Mouse (Mus musculus) midbrain, embryonic 13.5 days (tissue): Measurements from ENCODE around the gene Syne3. TPM values are rescaled to one million over a fixed set of nuclear protein-coding genes. Genes with fewer than 3 reads are reported as not detected.

Experiments used
- ATAC-seq: fragments of 200-750 bp; cut with Nextera tagmentation; 2 replicates; pipeline ENCODE4 v1.8.0; 2017; ENCODE audit warnings: mild to moderate bottlenecking, moderate TSS enrichment, moderate library complexity
- H3K27ac ChIP-seq: fragments of 300-500 bp; sonication (generic); 2 replicates; pipeline ENCODE4 v1.5.1; 2015; ENCODE audit warnings: inconsistent platforms, mild to moderate bottlenecking, moderate library complexity
- H3K27me3 ChIP-seq: fragments of 300-500 bp; sonication (generic); 2 replicates; pipeline ENCODE4 v1.6.1; 2015; ENCODE audit warnings: mild to moderate bottlenecking, inconsistent platforms
- H3K36me3 ChIP-seq: fragments of 300-500 bp; sonication (generic); 2 replicates; pipeline ENCODE4 v1.6.1; 2015; ENCODE audit warnings: mild to moderate bottlenecking, inconsistent platforms
- H3K4me1 ChIP-seq: fragments of 300-500 bp; sonication (generic); replicated peaks from 2 replicates; pipeline ENCODE4 v1.6.1; 2015; ENCODE audit warnings: inconsistent platforms
- H3K4me2 ChIP-seq: fragments of 300-500 bp; sonication (generic); replicated peaks from 2 replicates; pipeline ENCODE4 v1.6.1; 2015; ENCODE audit warnings: moderate library complexity, mild to moderate bottlenecking, inconsistent platforms
- H3K4me3 ChIP-seq: fragments of 300-500 bp; sonication (generic); replicated peaks from 2 replicates; pipeline ENCODE4 v1.5.1; 2015; ENCODE audit warnings: mild to moderate bottlenecking, inconsistent platforms
- H3K9ac ChIP-seq: fragments of 300-500 bp; sonication (generic); replicated peaks from 2 replicates; pipeline ENCODE4 v1.6.1; 2015; ENCODE audit warnings: mild to moderate bottlenecking, inconsistent platforms
- H3K9me3 ChIP-seq: fragments of 300-500 bp; sonication (generic); 2 replicates; pipeline ENCODE4 v1.6.1; 2016; ENCODE audit warnings: mild to moderate bottlenecking, inconsistent platforms
- WGBS: fragments of 180-500 bp; shearing (Covaris S2); methylation state at CpG from one replicate; pipeline ENCODE4 v1.1.7; 2015; 5-methylcytosine and 5-hydroxymethylcytosine counted together
- polyA plus RNA-seq: library from polyadenylated mRNA; unstranded; fragments of >200 nt; fragmentation: Nextera tagmentation; extraction: Ambion mirVana; gene quantifications from 2 replicates; pipeline ENCODE4 v1.2.1, GENCODE M21; 2015

Gene Syne3
- polyA plus RNA-seq, 1 experiment from 2014 or later = 0.17 TPM

DNA sequence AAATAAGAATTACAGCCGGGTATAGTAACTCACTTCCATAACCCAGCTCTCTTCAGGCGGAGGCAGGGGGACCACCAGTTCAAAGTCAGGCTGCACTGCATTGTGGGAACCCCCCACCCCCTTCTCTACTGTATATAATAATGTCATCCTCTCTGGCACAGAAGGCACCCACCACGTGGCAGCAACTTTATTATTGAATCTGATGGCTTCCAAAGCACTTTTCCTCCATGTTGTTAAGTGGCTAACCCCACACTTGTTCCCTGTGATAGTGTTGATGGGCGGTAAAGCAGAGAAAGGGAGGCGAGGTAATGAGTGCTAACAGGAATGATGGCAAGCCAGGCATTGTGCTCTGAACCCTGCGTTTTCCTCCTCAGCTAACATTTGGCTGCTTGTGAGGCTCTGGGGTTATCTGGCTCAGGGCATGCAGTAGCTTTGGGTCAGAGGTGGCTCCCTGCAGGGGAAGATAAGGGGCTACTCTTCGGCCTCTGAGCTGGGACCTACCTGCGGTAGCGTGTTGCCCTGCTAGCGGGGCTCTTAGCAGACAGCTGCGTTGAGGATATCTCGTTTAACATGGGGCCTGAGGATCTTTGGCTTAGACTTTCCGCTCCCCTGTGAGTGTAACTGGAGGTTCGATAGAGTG is 24.6 kb upstream of the Syne3 start:
- Histone ChIP-seq H3K9me3 (no peaks in the 10 kb centered on the region), H3K4me2 (peak overlapping the region; percentile 91), H3K4me3 (peak overlapping the region; percentile 74; the same call in 1 of the 2 replicates), H3K27ac (no peak overlapping the region), H3K36me3 (peaks cover 16% of the 10 kb centered on the region), H3K9ac (peak overlapping the region; percentile 89), H3K4me1 (peaks cover 46% of the 10 kb centered on the region), H3K27me3 (no peaks in the 10 kb centered on the region)
- WGBS = 74% methylated on average over 14 of the region's 14 CpGs
- ATAC-seq = no peak

DNA sequence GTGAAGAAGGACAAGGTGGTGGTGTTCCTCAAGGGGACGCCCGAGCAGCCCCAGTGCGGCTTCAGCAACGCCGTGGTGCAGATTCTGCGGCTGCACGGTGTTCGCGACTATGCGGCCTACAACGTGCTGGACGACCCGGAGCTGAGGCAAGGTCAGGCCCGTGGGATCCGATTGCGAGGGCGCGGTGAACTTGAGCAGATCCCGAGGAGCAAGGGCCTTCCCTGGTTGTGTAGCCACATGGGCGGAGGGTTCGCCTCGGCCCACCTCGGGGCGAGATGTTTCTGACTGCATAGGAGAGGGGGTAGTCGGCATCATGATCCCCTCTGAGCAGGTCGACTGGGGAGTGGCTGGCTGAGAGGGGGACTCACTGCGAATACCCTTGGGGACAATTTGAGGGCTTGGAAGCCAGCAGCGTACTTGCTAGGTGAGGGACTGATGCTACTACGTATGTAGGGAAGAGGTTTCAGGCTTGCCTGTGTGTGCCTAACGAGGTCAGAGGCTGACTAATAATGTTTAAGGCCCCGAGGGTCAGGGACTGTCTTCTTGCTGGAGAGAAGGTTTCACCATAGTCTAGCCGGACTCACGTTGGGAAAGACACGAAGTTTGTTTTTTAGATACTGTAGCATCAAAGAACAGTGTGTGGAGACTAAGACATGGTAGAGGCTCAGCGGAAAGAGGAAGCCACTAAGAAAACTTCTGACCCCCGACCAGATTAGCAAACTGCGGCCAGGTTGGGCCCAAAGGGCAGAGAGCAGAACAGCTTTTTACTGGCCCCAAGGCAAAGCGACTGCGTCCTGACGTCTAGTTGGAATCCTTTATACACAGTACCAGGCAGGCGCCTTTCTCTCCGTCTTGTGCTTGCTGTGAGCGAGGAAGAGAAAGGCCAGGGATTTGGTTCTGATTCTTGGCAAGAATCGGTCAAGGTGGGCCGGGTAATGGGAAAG is 23.5 kb upstream of the Syne3 start:
- peak; percentile 62 for ATAC-seq
- peaks cover 24% of the 10 kb centered on the region for H3K36me3 ChIP-seq
- peak overlapping the region; percentile 74 for H3K4me3 ChIP-seq
- peaks cover 46% of the 10 kb centered on the region for H3K4me1 ChIP-seq
- peak overlapping the region; percentile 91 for H3K4me2 ChIP-seq
- no peaks in the 10 kb centered on the region for H3K9me3 ChIP-seq
- WGBS = 4% methylated on average over 45 of the region's 45 CpGs
- H3K27me3 ChIP-seq = no peaks in the 10 kb centered on the region
- H3K9ac ChIP-seq = peak overlapping the region; percentile 89
- H3K27ac ChIP-seq = peak overlapping the region; percentile 84

DNA sequence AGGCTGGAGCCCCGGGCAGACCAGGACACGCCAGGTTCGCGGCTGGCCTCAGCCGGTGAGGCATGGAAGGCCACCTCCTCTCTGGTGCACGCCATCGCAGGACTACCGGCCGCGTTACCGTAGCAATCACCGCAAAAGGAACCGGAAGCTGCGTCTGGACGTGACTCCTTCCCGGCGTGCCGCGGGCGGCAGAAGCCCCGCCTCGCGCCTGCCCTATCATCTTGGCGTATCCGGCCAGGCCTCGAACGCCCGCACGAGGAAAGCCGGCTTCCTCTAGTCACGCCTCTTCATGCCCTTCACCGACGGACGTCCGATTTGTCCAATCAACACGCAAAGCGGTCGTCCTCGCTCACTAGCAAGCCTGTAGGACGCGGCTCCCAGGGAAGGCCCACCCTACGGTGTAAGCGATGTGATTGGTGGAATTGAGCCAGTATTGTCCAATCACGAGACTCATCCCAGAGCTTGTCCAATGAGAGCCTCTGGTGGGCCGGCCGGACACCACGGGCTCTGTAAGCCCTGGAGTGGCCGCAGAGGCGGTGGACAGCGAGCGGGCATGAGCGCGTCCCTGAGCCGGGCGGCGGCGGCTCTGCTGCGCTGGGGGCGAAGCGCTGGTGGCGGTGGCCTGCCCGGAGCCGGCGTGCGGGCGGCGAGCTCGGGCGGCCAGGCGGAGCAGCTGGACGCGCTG is 22.7 kb upstream of the Syne3 start, which contains the start of gene Glrx5:
TSS of gene Glrx5 (plus strand) at position 542 of the 685 bp plus-strand sequence.
- H3K36me3 ChIP-seq = peaks cover 24% of the 10 kb centered on the region
- under 1% methylated on average over 72 of the region's 72 CpGs for WGBS
- peaks cover 46% of the 10 kb centered on the region for H3K4me1 ChIP-seq

DNA sequence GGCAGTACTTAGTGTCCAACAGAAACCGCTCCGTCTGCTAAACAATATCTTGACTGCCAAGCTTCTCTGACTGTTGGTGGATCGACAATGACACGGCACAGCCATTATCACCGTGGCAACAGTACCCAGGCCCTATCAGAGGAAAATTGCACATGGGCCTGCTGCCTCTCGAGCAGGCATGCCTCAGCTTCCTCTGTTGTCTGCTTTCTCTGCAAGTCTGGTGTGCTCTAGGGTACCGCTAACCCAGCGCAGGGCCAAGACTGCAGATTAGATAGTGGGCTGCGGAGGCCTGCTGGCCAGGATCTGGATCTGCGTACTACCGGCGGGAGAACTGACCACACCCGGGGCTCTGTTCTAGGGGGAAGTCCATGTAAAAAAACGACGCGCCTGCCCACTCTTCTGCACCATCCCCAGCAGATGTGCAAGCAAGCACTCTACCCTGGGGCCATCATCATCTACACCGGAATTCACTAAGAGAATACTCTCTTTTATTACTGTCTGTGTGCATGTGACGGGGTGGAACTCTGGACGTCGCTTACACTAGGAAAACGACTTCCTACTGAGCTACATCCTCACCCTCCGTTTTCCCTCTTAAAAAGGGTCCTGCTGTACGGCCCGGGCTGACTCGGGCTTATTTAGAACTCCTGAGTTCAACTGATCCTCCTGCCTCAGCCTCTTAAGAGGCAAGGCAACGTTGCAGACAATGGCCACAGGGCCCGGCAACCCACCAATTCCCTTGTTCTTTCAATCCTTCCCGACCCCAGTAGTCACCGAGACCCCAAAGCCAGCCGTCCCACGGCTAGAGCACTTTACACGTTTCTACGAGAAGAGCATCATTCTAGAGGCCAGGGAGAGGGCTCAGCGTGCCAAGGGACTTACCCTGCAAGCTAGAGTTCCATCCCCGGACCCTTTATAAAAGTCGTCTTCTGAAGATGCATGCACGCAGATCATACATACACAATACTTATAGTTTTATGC is 21.8 kb upstream of the Syne3 start:
- H3K4me3 ChIP-seq = peak overlapping the region; percentile 74
- WGBS = 7% methylated on average over 37 of the region's 37 CpGs
- no peaks in the 10 kb centered on the region for H3K27me3 ChIP-seq
- H3K27ac ChIP-seq = peak overlapping the region; percentile 70
- H3K9me3 ChIP-seq = no peaks in the 10 kb centered on the region
- peak overlapping the region; percentile 80 for H3K9ac ChIP-seq
- H3K4me2 ChIP-seq = peak overlapping the region; percentile 87
- H3K36me3 ChIP-seq = peaks cover 20% of the 10 kb centered on the region
- ATAC-seq = no peak
- peaks cover 41% of the 10 kb centered on the region for H3K4me1 ChIP-seq

More for the DNA sequence above, 22.7 kb upstream of the Syne3 start, which contains the start of gene Glrx5:
- H3K9me3 ChIP-seq = no peaks in the 10 kb centered on the region
- H3K27ac ChIP-seq = peak within 1 kb of the TSS; percentile 84
- peak; percentile 99 for ATAC-seq
- H3K27me3 ChIP-seq = no peaks in the 10 kb centered on the region
- peak within 1 kb of the TSS; percentile 89 for H3K9ac ChIP-seq
- H3K4me2 ChIP-seq = peak within 1 kb of the TSS; percentile 91
- peak within 1 kb of the TSS; percentile 74 for H3K4me3 ChIP-seq

DNA sequence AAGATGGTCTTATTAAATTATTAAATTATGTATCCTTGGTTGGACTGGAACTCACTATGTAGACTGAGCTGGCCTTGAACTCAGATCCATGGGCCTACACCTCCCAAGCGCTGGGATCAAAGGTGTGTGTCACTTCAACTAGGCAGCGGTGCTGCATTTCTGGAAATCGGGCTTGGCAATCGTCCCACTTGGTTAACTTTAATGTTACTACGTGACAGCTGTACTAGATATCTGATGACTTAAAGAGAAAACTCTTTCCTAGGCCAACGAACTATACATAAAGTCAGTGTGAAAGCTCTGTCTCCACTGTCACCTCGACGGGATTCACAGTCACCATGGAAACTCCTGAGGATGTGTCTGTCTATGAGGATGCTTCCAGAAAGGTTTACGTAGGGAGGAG is 20.3 kb upstream of the Syne3 start:
- Histone ChIP-seq H3K9me3 (no peaks in the 10 kb centered on the region), H3K4me3 (no peak overlapping the region), H3K4me1 (peaks cover 36% of the 10 kb centered on the region), H3K9ac (no peak overlapping the region), H3K36me3 (peaks cover 20% of the 10 kb centered on the region), H3K27me3 (no peaks in the 10 kb centered on the region), H3K27ac (no peak overlapping the region), H3K4me2 (no peak overlapping the region)
- ATAC-seq = no peak
- 87% methylated on average over 9 of the region's 9 CpGs for WGBS

DNA sequence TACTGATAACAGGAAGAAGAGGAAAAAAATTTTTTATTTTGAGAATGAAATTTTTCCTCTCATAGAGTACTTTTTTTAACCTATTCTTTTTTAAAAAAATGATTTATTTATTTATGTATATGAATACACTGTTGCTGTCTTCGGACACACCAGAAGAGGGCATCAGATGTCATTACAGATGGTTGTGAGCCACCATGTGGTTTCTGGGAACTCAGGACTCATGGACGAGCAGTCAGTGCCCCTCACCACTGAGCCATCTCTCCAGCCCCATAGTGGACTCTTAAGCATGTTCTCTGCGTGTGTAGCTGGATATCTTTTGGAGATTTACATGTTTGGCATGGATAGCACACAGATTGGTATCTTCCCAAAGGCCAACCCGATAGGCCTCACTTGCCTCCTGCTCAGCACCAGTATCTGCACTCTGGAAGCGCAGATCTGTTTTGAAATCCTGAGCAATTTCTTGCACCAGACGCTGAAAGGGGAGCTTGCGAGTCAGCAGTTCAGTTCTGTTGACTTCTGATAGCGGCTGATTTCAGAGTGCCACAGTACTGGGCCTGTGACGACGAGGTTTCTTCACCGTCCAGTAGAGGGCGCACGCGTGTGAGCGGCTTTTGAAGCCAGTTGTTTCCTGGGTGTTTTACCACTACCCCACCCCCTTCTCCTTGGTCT is 17.8 kb upstream of the Syne3 start:
- H3K9ac ChIP-seq = no peak overlapping the region
- ATAC-seq = no peak
- H3K36me3 ChIP-seq = peaks cover 24% of the 10 kb centered on the region
- peaks cover 15% of the 10 kb centered on the region for H3K9me3 ChIP-seq
- no peak overlapping the region for H3K4me3 ChIP-seq
- H3K4me1 ChIP-seq = peaks cover 16% of the 10 kb centered on the region
- no peak overlapping the region for H3K27ac ChIP-seq
- no peak overlapping the region for H3K4me2 ChIP-seq
- 32% methylated on average over 15 of the region's 15 CpGs for WGBS
- no peaks in the 10 kb centered on the region for H3K27me3 ChIP-seq

DNA sequence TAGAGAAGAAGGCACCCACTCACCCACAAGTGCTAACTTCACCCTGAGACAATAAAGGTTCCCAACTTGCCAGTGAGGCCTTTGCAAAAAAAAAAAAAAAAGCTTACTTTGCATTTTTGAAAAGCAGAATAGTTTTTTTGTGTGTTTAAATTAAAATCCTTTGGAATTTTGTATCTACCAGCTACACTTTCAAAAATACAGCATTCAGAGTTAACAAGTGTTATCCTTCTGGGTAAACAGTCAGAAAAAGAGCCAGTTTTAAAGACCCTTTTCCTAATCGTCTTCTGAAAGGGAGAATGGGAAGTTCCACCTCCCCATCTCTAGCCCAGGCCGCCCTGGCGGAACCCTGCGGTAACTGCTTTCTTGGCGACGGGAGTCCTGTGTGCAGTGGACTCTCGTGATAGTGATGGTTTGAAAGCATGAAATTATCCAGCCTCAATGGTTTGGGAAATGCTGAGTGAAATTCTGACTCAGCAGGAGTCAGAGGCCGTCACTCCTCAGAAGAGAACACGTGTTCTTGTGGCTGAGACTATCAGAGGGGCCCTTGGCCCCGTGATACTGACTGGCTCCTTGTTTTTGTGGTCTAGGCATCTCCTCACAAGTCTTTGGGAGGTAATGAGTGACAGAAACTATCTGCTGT is 16.5 kb upstream of the Syne3 start:
- Histone ChIP-seq H3K4me3 (no peak overlapping the region), H3K9me3 (peaks cover 15% of the 10 kb centered on the region), H3K36me3 (peaks cover 24% of the 10 kb centered on the region), H3K27ac (no peak overlapping the region), H3K4me1 (peaks cover 11% of the 10 kb centered on the region), H3K4me2 (no peak overlapping the region), H3K9ac (no peak overlapping the region), H3K27me3 (no peaks in the 10 kb centered on the region)
- no peak for ATAC-seq
- 52% methylated on average over 10 of the region's 10 CpGs for WGBS

DNA sequence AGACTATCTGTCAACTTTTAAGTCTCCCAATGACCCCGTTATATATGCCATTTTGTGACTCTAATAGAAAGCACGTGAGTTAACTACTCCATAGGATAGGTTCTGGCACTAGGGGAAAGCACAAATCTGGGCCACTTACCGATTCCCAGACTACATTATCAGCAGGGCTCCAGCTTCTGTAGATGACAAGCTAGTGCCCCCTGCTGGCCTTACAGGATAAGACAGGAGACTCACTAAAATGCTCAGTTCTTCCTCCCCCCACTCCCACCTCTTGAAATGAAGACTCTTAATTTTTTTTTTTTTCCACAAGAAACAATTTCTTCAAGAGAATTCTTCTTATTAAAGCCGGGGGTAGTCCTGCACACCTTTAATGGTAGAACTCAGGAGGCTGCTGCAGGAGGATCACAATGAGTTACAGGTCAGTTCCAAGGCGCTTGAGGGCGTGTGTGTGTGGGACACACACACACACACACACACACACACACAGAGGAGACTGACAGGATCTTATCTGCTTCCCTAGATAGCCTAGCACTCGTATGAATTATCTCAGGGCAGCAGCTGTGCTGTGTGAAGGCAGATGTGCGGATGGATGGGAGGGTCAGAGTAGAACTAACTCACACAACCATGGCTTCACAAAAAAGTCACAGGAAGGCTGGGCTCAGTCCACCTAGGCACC is 15.8 kb upstream of the Syne3 start:
- Histone ChIP-seq H3K4me3 (no peak overlapping the region), H3K36me3 (peaks cover 23% of the 10 kb centered on the region), H3K27me3 (no peaks in the 10 kb centered on the region), H3K9ac (no peak overlapping the region), H3K9me3 (peaks cover 15% of the 10 kb centered on the region), H3K4me2 (no peak overlapping the region), H3K4me1 (peaks cover 4% of the 10 kb centered on the region), H3K27ac (no peak overlapping the region)
- WGBS = 52% methylated on average over 8 of the region's 8 CpGs
- peak; percentile 37; the same call in 1 of the 2 replicates for ATAC-seq

DNA sequence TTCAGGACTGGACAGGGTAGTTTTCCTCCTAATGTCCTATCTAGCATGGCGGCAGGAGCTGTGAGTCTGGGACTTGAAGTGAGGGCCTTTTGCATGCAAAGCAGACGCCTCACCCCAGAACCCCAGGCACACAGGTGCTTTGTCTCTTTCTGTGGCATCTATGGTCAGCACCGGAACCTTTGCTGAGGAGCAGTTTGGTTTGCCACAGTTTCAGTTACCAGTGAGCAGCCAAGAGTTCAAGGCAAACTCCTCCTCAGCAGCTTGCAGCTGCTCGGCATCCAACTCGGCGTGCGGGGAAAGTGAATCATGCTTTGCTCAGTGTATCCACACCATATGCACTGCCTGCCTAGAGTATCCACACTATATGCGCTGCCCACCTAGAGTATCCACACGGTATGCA is 13.2 kb upstream of the Syne3 start:
- Histone ChIP-seq H3K4me2 (no peak overlapping the region), H3K36me3 (0 out of 2 replicates have a peak, but pooled peaks cover 4% of the 10 kb centered on the region), H3K27ac (no peak overlapping the region), H3K4me3 (no peak overlapping the region), H3K9me3 (peaks cover 15% of the 10 kb centered on the region), H3K27me3 (no peaks in the 10 kb centered on the region), H3K4me1 (peaks cover 6% of the 10 kb centered on the region; the same call in 1 of the 2 replicates), H3K9ac (no peak overlapping the region)
- no peak for ATAC-seq
- 98% methylated on average over 9 of the region's 9 CpGs for WGBS

DNA sequence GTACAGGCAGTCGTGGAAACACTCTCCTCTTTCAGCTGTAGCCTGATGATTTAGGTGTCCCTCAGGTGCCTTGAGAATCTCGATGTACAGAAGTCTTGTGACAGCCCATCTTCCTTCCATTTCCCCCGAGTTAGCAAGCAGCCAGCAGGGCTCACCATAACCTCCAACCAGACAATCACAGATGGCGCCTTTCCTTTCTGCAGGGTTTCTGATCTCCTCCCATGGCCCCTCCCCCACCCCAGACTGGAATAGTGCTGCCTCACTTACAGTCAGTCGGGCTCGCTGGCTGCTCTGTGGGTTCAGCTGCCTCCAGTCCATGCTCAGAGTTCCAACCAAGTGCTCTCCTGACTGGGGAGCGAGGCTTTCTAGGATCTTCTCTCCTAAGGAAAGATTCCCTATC is 12.5 kb upstream of the Syne3 start:
- H3K4me1 ChIP-seq = peaks cover 6% of the 10 kb centered on the region; the same call in 1 of the 2 replicates
- no peak overlapping the region for H3K4me2 ChIP-seq
- ATAC-seq = no peak
- H3K27ac ChIP-seq = no peak overlapping the region
- H3K4me3 ChIP-seq = no peak overlapping the region
- H3K27me3 ChIP-seq = no peaks in the 10 kb centered on the region
- H3K9ac ChIP-seq = no peak overlapping the region
- WGBS = 81% methylated on average over 7 of the region's 7 CpGs
- H3K9me3 ChIP-seq = peaks cover 15% of the 10 kb centered on the region
- 0 out of 2 replicates have a peak, but pooled peaks cover 4% of the 10 kb centered on the region for H3K36me3 ChIP-seq
